Mouse (Mus musculus): ENCODE results near the gene Blvrb. TPM values are rescaled to one million over a fixed set of nuclear protein-coding genes. Genes with fewer than 3 reads are reported as not detected.
"Not testable (repeated sequence)": the region's sequence is repeated elsewhere in the genome, so short reads cannot be mapped to it uniquely, and the experiment has no call there.

The Blvrb gene
- polyA plus RNA-seq, 1 experiment from 2014 or later: 16.8 TPM

DNA sequence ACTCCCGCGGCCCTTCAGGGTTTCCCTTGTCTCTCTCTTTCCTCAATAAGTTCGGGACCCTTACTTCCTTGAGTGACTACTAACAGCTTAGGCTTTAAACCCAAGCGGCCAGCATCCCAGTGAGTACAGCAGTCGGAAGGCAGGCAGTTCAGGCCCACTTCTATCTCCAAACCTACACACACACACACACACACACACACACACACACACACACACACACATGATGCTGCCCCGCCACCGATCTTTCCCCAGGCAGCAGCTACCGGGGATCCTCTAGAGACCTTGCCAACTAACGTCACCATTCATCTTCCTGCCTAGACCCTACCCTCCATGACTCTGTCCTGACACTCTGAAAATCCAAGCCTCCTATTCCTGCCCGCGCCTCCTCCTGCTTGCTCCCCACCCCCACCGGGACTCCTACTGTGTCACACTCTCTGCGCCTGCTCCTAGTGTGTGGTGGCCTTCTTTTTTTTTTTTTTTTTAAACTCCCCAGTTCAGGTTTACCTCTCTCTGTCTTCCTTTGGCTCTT is 40.0 kb downstream of the Blvrb start:
- ATAC-seq: no peak
- H3K27me3 ChIP-seq: peaks cover 9% of the 10 kb centered on the region; the same call in 1 of the 2 replicates
- whole genome bisulfite sequencing: 3% methylated on average over 13 of the region's 13 CpGs
- no peaks in the 10 kb centered on the region for H3K36me3 ChIP-seq (ENCODE audit: poor library complexity, severe bottlenecking)
- H3K27ac ChIP-seq: no peak overlapping the region
- peak overlapping the region; percentile 66 for H3K4me2 ChIP-seq
- H3K4me3 ChIP-seq: peak overlapping the region; percentile 76
- H3K9me3 ChIP-seq (replicated peaks): no peaks in the 10 kb centered on the region
- H3K4me1 ChIP-seq: peaks cover 17% of the 10 kb centered on the region; the same call in 1 of the 2 replicates
- H3K9ac ChIP-seq: peak overlapping the region; percentile 72

DNA sequence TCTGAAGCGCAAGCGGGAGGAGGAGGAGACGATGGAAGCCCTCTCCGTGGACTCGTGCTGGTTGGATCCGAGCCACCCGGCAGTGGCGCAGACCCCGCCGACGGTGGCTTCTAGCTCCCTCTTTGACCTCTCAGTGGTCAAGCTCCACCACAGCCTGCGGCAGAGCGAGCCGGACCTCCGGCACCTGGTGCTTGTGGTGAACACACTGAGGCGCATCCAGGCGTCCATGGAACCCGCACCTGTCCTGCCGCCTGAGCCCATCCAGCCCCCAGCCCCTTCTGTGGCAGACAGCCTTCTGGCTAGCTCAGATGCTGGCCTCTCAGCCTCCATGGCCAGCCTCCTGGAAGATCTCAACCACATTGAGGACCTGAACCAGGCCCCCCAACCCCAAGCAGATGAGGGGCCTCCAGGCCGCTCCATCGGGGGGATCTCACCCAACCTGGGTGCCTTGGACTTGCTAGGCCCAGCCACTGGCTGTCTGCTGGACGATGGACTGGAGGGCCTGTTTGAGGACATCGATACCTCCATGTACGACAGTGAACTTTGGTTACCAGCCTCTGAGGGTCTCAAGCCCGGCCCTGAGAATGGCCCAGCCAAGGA is 41.6 kb downstream of the Blvrb start:
- Histone ChIP-seq H3K4me1 (peaks cover 17% of the 10 kb centered on the region; the same call in 1 of the 2 replicates), H3K4me2 (no peak overlapping the region), H3K9ac (no peak overlapping the region), H3K4me3 (no peak overlapping the region), H3K27ac (no peak overlapping the region; the same call in 1 of the 2 replicates), H3K9me3 (replicated peaks) (no peaks in the 10 kb centered on the region), H3K27me3 (peaks cover 9% of the 10 kb centered on the region; the same call in 1 of the 2 replicates), H3K36me3 (ENCODE audit: poor library complexity, severe bottlenecking) (no peaks in the 10 kb centered on the region)
- no peak for ATAC-seq
- WGBS: 93% methylated on average over 25 of the region's 25 CpGs

DNA sequence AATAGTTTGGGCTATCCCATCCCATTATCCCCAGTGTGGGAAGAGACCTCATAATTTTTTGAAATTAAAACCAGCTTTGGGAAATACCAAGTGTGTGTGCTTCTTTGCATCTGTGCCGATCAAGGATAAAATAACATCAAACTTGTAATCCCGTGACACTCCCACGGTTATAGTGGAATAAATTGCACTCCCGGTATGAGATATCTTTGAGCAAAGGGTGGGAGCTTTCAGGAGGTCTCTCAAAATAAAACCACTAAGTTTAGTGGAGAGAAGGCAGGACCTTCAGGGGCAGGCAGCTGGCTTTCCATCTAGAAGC is 42.4 kb downstream of the Blvrb start:
- H3K4me1 ChIP-seq: peaks cover 17% of the 10 kb centered on the region; the same call in 1 of the 2 replicates
- H3K36me3 ChIP-seq (ENCODE audit: poor library complexity, severe bottlenecking): no peaks in the 10 kb centered on the region
- ATAC-seq: no peak
- no peaks in the 10 kb centered on the region for H3K9me3 ChIP-seq (replicated peaks)
- H3K9ac ChIP-seq: peak overlapping the region; percentile 63
- peak overlapping the region; percentile 39 for H3K4me3 ChIP-seq
- peak overlapping the region; percentile 62 for H3K4me2 ChIP-seq
- 51% methylated on average over 4 of the region's 4 CpGs for WGBS
- peak overlapping the region; percentile 45; the same call in 1 of the 2 replicates for H3K27ac ChIP-seq
- H3K27me3 ChIP-seq: peaks cover 9% of the 10 kb centered on the region; the same call in 1 of the 2 replicates

DNA sequence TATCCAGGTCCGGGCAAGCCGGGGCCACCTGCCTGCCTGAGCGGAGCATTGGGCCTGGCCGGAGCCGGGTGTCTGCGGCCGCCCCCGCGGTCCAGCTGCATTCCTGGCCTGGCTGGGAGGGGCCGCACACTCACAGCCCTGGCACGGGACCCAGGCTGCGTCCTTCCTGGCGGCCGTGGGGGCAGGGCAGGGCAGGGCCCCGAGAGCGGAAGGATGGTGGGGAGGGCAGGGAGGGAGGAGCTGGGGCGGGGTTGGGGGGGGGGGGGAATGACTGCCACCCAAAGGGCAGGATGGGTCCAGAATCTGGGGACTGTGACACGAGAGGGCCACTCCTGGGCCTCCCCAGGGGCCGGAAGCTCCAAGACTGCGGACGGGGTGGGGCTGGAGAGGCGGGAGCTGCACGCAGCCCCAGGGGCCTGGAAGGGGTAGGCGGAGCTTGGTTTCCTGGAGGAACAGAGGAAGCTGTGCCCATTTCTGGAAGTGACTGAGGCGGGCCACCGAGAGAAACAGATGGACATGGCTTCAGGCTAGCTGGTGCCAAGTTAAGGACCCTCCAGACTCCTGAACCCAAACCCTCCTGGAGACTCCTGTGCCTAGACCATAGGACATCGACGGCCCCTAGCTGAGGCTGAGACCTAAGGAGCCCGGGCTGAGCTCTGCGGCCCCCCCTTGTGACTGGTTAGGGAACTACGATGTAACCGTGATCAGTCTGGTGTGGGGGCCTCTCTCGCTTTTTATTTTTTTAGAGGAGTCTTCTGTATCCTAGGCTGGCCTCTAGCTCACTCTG is 43.0 kb downstream of the Blvrb start:
- peaks cover 9% of the 10 kb centered on the region; the same call in 1 of the 2 replicates for H3K27me3 ChIP-seq
- H3K4me1 ChIP-seq: peaks cover 17% of the 10 kb centered on the region; the same call in 1 of the 2 replicates
- peak overlapping the region; percentile 45; the same call in 1 of the 2 replicates for H3K27ac ChIP-seq
- peak overlapping the region; percentile 63 for H3K9ac ChIP-seq
- H3K36me3 ChIP-seq (ENCODE audit: poor library complexity, severe bottlenecking): no peaks in the 10 kb centered on the region
- H3K9me3 ChIP-seq (replicated peaks): no peaks in the 10 kb centered on the region
- 1% methylated on average over 29 of the region's 33 CpGs for WGBS
- peak; percentile 19; the same call in 1 of the 2 replicates for ATAC-seq
- H3K4me3 ChIP-seq: peak overlapping the region; percentile 39
- H3K4me2 ChIP-seq: peak overlapping the region; percentile 62

DNA sequence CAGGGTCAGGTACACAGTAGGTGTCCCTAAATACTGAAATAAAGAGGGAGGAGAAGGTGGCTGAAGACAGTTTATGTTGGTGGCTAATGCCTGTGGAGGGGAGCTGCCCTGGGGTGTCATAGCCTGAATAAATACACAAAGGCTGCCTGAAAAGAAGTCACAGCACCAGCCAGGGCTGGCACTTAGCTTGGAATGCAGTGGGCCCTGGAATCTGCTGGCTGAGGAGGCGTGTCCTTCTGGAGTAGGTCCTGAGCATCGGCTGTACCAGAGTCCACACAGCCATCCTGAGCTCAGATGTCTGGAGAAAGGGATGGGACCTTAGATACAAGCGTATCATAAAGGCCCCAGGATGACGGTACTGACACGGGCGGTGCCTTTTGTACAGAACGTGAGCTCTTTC is 44.1 kb downstream of the Blvrb start:
- H3K4me2 ChIP-seq: no peak overlapping the region
- WGBS: 85% methylated on average over 7 of the region's 7 CpGs

DNA sequence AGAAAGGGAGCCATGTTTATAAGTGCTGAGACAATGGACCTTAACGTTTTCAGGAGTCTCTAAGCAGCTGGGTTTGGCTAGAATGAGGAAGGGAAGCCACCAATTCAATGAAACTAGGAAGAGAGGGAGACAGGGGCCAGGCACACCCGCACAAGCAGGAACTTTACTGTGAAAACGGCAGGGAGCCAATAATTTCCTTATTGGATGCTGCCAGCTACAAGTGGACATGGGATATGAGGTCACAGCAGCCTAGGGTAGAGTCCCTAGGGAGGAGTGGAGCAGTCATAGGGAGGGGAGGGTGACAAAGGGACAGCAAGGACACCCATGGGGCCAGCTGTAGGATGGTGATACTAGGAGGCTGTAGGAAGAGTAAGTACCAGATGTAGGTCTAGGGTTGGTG is 45.2 kb downstream of the Blvrb start:
- no peak overlapping the region for H3K4me2 ChIP-seq
- no peak overlapping the region for H3K4me3 ChIP-seq
- no peak overlapping the region for H3K27ac ChIP-seq
- H3K9ac ChIP-seq: no peak overlapping the region
- peaks cover 9% of the 10 kb centered on the region; the same call in 1 of the 2 replicates for H3K27me3 ChIP-seq
- no peaks in the 10 kb centered on the region for H3K9me3 ChIP-seq (replicated peaks)
- ATAC-seq: no peak
- H3K4me1 ChIP-seq: peaks cover 8% of the 10 kb centered on the region; the same call in 1 of the 2 replicates
- 86% methylated on average over 3 of the region's 3 CpGs for WGBS
- H3K36me3 ChIP-seq (ENCODE audit: poor library complexity, severe bottlenecking): no peaks in the 10 kb centered on the region

More for the DNA sequence above, 44.1 kb downstream of the Blvrb start:
- no peak overlapping the region for H3K4me3 ChIP-seq
- peaks cover 9% of the 10 kb centered on the region; the same call in 1 of the 2 replicates for H3K27me3 ChIP-seq
- no peak overlapping the region for H3K9ac ChIP-seq
- no peak for ATAC-seq
- H3K27ac ChIP-seq: no peak overlapping the region
- H3K4me1 ChIP-seq: peaks cover 14% of the 10 kb centered on the region; the same call in 1 of the 2 replicates
- no peaks in the 10 kb centered on the region for H3K9me3 ChIP-seq (replicated peaks)
- no peaks in the 10 kb centered on the region for H3K36me3 ChIP-seq (ENCODE audit: poor library complexity, severe bottlenecking)

DNA sequence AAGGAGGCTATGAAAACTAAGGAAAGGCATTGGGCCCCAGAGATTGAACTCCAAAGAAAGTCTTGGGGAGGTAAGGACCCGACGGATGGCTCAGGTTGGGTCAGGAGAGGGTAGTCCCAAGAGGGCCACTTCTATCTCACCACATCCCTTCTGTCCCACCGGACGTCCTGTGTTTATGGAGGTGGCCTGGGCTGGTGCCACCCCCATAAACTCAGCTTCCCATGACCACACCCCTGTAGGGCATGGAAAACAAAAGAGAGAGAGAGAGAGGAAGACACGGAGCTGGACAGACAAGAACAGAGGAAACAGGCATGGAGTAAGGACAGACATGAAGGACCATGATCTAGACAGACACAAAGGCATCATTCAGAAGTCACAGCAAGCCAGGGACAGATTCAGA is 45.7 kb downstream of the Blvrb start:
- H3K4me1 ChIP-seq: peaks cover 4% of the 10 kb centered on the region; the same call in 1 of the 2 replicates
- H3K27me3 ChIP-seq: peaks cover 9% of the 10 kb centered on the region; the same call in 1 of the 2 replicates
- WGBS: 84% methylated on average over 5 of the region's 5 CpGs
- H3K36me3 ChIP-seq (ENCODE audit: poor library complexity, severe bottlenecking): no peaks in the 10 kb centered on the region
- no peak overlapping the region for H3K4me3 ChIP-seq
- no peaks in the 10 kb centered on the region for H3K9me3 ChIP-seq (replicated peaks)
- no peak for ATAC-seq
- no peak overlapping the region for H3K27ac ChIP-seq
- no peak overlapping the region for H3K4me2 ChIP-seq
- H3K9ac ChIP-seq: no peak overlapping the region

DNA sequence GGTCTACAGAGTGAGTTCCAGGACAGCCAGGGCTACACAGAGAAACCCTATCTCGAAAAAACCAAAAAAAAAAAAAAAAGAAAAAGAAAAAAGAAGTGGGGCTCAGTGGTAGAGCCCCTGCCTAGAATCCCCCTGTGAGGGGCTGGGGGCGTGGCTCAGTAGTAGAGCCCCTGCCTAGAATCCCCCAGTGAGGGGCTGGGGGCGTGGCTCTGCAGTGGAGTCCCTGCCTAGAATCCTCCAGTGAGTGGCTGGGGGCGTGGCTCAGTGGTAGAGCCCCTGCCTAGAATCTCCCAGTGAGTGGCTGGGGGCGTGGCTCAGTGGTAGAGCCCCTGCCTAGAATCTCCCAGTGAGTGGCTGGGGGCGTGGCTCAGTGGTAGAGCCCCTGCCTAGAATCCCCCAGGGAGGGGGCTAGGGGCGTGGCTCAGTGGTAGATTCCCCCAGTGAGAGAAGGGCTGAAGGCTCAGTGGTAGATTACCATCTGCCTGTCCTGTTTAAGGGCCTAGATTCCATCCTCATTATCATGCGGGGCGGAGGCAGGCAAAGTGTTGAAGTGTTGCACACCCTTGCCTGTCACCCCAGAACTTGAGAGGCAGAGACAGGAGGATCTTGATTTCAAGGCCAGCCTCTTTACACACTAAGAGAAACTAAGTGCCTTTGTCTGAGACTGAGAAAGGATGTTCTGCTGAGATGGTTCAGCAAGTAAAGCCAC is 47.0 kb downstream of the Blvrb start:
- H3K27ac ChIP-seq; H3K9ac ChIP-seq; H3K27me3 ChIP-seq; ATAC-seq; H3K4me3 ChIP-seq; H3K9me3 ChIP-seq (replicated peaks); H3K4me2 ChIP-seq; H3K36me3 ChIP-seq (ENCODE audit: poor library complexity, severe bottlenecking); H3K4me1 ChIP-seq: not testable (repeated sequence)
- WGBS: 93% methylated on average over 9 of the region's 9 CpGs

DNA sequence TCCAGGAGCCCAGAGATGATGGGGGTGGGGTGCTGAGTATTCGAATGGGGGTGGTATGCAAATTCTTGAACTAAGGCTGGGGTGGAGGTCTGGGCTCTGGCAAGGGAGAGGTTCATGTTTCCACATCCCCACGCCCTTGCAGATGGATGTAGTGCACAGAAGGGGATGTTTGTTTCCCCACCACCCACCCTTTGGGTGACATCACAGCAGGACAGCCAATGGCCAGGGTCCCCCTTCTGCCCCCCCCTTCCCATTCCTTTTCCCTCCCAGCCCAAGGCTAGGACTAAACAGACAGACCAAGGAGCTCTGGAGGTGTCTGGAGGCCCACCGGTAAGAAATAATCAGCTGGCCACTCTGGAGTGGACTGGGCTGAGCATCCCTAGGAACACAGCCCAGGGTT is 51.3 kb downstream of the Blvrb start, which contains the start of gene Prx:
Prx (plus strand) TSS at position 289 of the 400 bp plus-strand sequence.
- H3K4me1 ChIP-seq: no peaks in the 10 kb centered on the region
- no peak within 1 kb of the TSS for H3K4me3 ChIP-seq
- H3K9ac ChIP-seq: no peak within 1 kb of the TSS
- no peaks in the 10 kb centered on the region for H3K27me3 ChIP-seq
- WGBS: 60% methylated on average over 3 of the region's 3 CpGs
- no peak within 1 kb of the TSS for H3K4me2 ChIP-seq
- ATAC-seq: no peak
- H3K27ac ChIP-seq: no peak within 1 kb of the TSS
- no peaks in the 10 kb centered on the region for H3K36me3 ChIP-seq (ENCODE audit: poor library complexity, severe bottlenecking)
- H3K9me3 ChIP-seq (replicated peaks): no peaks in the 10 kb centered on the region

DNA sequence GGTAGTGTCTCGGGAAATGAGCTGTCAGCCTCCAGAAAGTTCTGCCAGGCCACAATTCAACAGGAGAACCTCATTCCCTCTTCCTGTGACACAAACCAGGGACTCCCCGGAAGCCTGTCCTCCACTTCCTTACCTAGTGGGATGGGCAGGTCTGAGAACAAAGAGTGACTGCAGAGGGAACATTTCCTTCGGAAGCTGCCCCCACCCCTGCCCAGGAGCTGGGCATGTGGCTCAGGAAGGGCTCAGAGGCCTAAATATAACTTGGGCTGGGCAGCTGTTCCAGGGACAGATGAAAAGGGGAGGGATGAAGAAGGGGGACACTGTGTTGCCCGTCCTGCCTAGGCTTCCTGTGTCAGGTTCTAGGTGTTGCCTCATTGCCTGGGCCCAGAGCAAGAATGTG is 53.8 kb downstream of the Blvrb start:
- Histone ChIP-seq H3K4me3 (no peak overlapping the region), H3K4me1 (no peaks in the 10 kb centered on the region), H3K9me3 (replicated peaks) (no peaks in the 10 kb centered on the region), H3K27ac (no peak overlapping the region), H3K4me2 (no peak overlapping the region), H3K27me3 (no peaks in the 10 kb centered on the region; the same call in 1 of the 2 replicates), H3K36me3 (ENCODE audit: poor library complexity, severe bottlenecking) (no peaks in the 10 kb centered on the region), H3K9ac (no peak overlapping the region)
- 82% methylated on average over 4 of the region's 4 CpGs for WGBS
- no peak for ATAC-seq

DNA sequence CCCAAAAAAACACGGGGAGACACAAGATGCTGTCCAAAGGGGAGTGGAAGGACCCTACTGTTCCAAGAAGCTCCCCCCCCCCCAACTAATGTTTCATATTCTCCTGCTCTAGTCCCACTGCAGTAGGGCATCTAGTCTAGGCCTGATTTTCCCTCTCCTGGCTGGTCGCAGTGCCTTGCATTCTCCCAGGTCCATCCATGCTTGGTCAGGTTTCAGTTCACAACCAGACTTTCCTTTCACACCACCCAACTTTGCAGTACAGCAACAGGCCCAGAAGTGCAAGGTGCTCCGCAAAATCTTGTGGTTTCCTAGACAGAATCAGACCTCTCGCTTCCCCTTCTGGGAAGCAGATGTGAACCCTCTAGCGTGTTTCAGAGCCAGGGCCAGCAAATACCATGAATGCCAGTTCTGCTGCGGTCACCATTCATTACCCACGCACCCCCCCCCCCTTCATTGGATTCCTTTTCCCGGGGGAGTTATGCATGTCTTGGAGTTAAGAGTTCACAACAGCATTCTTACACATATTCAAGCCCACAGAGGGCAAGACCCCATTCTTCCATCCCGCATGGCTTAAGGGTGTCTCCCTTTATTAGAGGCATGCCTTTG is 59.1 kb downstream of the Blvrb start:
- Histone ChIP-seq H3K9ac (0 out of 2 replicates have a peak overlapping the region, but pooled peaks have one; percentile 69), H3K36me3 (ENCODE audit: poor library complexity, severe bottlenecking) (no peaks in the 10 kb centered on the region), H3K27me3 (no peaks in the 10 kb centered on the region; the same call in 1 of the 2 replicates), H3K4me2 (peak overlapping the region; percentile 64), H3K4me3 (peak overlapping the region; percentile 53; the same call in 1 of the 2 replicates), H3K4me1 (peaks cover 11% of the 10 kb centered on the region; the same call in 1 of the 2 replicates), H3K9me3 (replicated peaks) (no peaks in the 10 kb centered on the region), H3K27ac (peak overlapping the region; percentile 95; the same call in 1 of the 2 replicates)
- 50% methylated on average over 9 of the region's 9 CpGs for WGBS
- no peak for ATAC-seq

Data from forebrain, embryonic 13.5 days (tissue).